Mouse (Mus musculus) Patski (cell line): ENCODE data around the gene Klrc1. TPM values are rescaled to one million over a fixed set of nuclear protein-coding genes. Genes with fewer than 3 reads are reported as not detected.
"Not testable (repeated sequence)": the region's sequence is repeated elsewhere in the genome, so short reads cannot be mapped to it uniquely, and the experiment has no call there.

Experiments used
- ATAC-seq: fragments of 100-300 bp; one replicate; pipeline ENCODE4 v1.8.0; 2021
- CTCF ChIA-PET: fragments of 350-600 bp; sonication (Branson Sonifier 250); formaldehyde crosslinking; loops from one replicate; lab custom pipeline; 2022; ENCODE audit warnings: inconsistent platforms; lab: Charles Lee
- POLR2A ChIA-PET: fragments of 350-600 bp; sonication (Branson Sonifier 250); formaldehyde crosslinking; loops from one replicate; lab custom pipeline; 2022; ENCODE audit warnings: antibody characterized with exemption, inconsistent platforms; lab: Charles Lee
- DNase-seq: peaks from one replicate; pipeline ENCODE4 v3.0.0-alpha.2; 2011; ENCODE audit warnings: low read depth, low spot score
- H3K27me3 ChIP-seq: fragments of 371-371 bp; one replicate; pipeline ENCODE4 v1.5.1; 2021
- CTCF ChIP-seq: fragments of 100-300 bp; IDR thresholded peaks from one replicate; pipeline ENCODE4 v1.5.1; 2021
- in situ Hi-C: fragments of 300-500 bp; cut with MboI; formaldehyde crosslinking; loops from 3 replicates; pipeline ENCODE4 v1.11.1; 2018; ENCODE audit warnings: low pct_unique_long_range_greater_than_20kb, mixed read lengths
- polyA plus RNA-seq: library from polyadenylated mRNA; unstranded; gene quantifications from one replicate; pipeline ENCODE4 v1.2.3, GENCODE M21; 2021

Gene Klrc1
- not detected for polyA plus RNA-seq

DNA sequence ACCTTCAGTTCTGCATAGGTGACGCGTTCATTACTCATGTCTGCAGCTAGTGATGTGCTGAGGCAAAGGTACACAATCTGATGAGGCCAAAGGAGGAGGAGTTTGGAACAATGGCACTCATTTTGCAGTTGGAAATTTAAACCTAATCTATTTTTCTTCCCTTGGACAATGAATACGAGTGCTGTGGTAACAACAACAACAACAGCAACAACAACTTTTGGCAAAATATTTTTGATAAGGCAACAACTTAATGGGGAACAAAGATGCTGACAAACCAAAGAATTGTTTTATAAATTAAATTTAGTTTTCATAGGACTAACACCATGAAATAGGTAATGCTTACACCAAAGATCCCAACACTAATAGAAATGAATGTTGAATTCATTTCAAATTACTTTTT lies at the start of gene Klrc1:
Klrc1 (minus strand) TSS at position 101 of the 400 bp plus-strand sequence.
- TF ChIP-seq CTCF = no peak
- ATAC-seq (no peak), DNase-seq (no peak)
- H3K27me3 ChIP-seq = no peaks in the 10 kb centered on the region
- in situ Hi-C loops = no loop called here
- ChIA-PET CTCF (no interaction called here), POLR2A (no interaction called here)

DNA sequence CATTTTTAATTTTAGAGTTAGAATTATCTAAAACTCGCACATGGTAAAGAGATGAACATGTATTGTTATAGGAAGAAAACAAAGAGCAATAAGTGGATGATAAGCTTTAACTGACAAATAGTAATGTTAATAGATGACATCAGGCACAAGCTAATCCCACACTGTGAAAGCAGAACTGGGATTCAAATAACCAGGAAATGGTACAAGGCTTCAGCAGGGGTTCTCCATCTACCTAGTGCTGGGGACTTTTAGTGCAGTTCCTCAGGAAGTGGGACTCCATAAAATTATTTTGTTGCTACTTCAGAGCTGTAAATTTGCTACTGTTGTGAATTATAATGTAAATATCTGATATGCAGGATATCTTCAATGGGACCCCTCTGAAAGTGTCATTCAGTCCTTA lies 48.5 kb upstream of the Klrc1 start:
- in situ Hi-C loops = no loop called here
- ChIA-PET CTCF (no interaction called here), POLR2A (no interaction called here)
- peaks cover 4% of the 10 kb centered on the region for H3K27me3 ChIP-seq
- no peak for TF ChIP-seq CTCF
- DNase-seq (no peak), ATAC-seq (no peak)

DNA sequence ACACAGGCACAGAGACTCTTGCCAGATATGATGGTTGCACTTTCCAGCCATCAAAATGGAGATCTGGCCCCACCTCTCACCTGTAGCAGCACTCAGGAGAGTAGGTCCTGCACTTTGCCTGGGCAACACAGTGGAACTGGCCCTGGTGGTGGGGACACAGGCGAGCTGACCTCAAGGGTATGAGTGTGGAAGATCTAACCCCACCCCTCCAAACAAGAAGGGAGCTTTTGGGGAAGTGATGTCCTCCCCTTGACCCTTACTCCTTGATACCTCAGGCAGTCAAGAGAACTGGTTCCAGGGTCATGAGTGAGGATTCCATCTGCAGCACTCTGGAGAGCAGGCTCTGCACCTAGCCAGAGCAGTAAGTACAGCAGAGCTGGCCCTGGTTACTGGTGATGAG lies 42.6 kb upstream of the Klrc1 start:
- TF ChIP-seq CTCF = no peak
- DNase-seq = no peak
- POLR2A ChIA-PET = no interaction called here
- no peak for ATAC-seq
- CTCF ChIA-PET = no interaction called here
- in situ Hi-C loops = no loop called here
- peaks cover 4% of the 10 kb centered on the region for H3K27me3 ChIP-seq

DNA sequence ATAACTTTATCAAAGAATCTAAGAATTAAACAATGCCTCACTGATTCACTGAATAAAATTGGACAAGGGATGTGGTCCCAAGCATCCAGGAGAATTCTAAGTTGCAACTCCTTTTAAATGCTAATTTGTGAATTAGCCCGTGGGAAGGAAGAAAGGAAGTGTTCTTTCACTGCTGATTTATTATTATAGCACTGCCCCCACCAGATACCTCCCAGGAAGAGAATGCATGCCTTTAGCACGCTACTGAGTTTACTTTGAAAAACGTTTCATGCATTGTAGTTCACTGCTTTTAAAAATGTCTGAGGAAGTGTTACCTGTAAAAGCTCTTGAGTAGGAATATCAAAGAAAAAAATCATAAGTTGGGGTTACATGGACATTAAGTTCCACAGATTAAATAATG lies 41.7 kb upstream of the Klrc1 start:
- CTCF ChIA-PET = no interaction called here
- peaks cover 4% of the 10 kb centered on the region for H3K27me3 ChIP-seq
- POLR2A ChIA-PET = no interaction called here
- DNase-seq (no peak), ATAC-seq (no peak)
- in situ Hi-C loops = no loop called here
- TF ChIP-seq CTCF = no peak

DNA sequence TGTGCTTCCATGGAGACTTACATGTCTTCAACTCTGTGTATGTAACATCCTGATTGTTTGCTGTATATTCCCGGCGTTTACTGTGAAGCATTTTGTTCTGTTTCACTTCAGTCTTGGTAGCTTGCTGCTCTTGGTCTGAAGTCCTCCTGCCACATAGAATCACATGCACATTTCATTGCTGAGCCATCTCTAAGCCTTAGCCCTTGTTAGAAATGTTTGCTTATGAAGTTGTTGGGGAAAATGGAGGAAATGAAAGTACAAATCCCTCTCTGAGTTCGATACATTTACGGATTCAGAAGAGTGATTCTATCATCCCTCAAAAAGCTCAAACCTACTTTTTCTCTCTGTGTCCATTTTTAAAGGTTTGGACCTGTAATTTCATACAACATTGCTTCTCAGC lies 38.3 kb upstream of the Klrc1 start, which contains the start of gene Klri1:
Klri1 (minus strand) TSS at position 101 of the 400 bp plus-strand sequence.
- POLR2A ChIA-PET = no interaction called here
- no peak for ATAC-seq
- no peaks in the 10 kb centered on the region for H3K27me3 ChIP-seq
- TF ChIP-seq CTCF = no peak
- CTCF ChIA-PET = no interaction called here
- in situ Hi-C loops = no loop called here
- DNase-seq = no peak

DNA sequence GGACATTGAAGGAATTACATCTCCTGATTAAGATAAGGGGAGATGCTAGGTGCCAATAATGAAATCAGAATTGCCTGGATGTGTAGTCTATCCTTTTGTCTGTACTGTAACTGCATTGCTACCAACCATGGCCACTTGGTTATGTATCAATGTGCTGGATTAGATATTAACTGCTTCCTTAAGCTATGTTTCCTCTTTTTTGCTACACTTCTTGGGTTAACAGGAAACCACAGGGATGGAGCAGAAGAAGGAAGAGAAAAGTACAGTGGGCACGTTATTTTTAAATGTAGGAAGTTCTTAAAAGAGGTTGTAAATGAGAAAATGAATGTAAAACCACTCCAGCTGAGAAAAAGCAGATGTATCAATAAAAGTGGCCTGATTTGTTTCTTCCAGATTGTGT lies 34.8 kb upstream of the Klrc1 start:
- CTCF ChIA-PET = interaction anchor here (1.2 kb wide), 1 partner anchor 41 kb away, joined by 3 read pairs; no protein-coding TSS in a partner anchor
- DNase-seq = no peak
- no peak for TF ChIP-seq CTCF
- no peaks in the 10 kb centered on the region for H3K27me3 ChIP-seq
- in situ Hi-C loops = no loop called here
- POLR2A ChIA-PET = no interaction called here
- ATAC-seq = no peak

DNA sequence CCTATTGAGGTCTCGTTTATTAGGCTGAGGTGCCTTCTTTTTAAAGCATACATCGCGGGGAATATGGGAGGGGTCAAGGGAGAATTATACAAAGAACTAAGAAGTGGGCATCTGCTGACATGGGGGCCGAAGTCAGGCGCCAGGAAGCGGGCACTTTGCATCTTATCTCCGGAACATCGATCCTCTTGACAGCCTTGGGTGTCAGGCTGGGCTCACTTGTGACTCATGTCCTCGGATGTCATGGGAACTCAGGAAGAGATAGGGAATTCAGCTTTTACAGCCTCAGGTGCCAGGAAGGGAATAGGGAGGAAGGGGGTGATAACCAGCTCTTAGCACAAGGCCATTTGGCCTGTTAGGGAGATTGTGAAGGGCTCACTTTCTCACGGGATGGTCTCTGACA lies 12.7 kb upstream of the Klrc1 start:
- DNase-seq, H3K27me3 ChIP-seq, POLR2A ChIA-PET, in situ Hi-C loops, CTCF ChIA-PET, ATAC-seq: not testable (repeated sequence)

DNA sequence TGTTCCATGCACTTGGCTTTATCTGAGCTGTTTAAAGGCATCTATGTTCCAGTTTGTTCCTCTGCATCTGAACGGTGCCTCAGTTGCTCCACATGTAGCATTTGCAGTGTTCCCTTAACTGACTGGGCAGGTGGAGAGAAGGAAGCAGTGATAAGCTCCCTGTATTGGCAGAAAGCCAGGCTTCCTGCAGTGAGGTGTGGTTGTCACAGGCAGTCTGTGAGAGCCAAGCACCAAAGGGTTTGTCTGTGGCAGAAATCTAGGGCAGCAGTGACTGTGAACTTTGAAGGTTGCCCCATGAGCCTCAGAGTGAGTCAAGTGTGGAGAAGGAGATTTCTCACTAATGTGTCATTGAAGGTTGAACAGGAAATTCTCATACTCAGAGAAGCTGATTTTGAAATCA lies 1.6 kb upstream of the Klrc1 start:
- TF ChIP-seq CTCF = no peak
- H3K27me3 ChIP-seq = no peaks in the 10 kb centered on the region
- ChIA-PET CTCF (no interaction called here), POLR2A (no interaction called here)
- DNase-seq (no peak), ATAC-seq (no peak)
- in situ Hi-C loops = no loop called here

DNA sequence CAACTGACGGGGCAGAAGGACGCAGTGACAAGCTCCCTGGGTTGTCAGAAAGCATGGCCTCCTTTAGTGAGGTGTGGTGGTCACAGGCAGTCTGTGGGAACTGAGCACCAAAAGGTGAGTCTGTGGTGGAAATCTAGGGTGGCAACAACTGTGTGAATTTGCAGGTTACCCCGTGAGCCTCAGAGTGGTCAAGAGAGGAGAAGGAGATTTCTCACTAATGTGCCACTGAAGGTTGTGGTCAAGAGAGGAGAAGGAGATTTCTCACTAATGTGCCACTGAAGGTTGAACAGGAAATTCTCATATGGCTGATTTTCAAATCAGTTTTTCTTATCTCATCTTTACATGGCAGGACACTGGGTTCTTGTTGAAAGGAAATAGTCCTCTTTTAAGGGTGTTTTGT lies 17.5 kb downstream of the Klrc1 start:
- CTCF ChIA-PET, DNase-seq, in situ Hi-C loops, ATAC-seq, POLR2A ChIA-PET, H3K27me3 ChIP-seq: not testable (repeated sequence)

DNA sequence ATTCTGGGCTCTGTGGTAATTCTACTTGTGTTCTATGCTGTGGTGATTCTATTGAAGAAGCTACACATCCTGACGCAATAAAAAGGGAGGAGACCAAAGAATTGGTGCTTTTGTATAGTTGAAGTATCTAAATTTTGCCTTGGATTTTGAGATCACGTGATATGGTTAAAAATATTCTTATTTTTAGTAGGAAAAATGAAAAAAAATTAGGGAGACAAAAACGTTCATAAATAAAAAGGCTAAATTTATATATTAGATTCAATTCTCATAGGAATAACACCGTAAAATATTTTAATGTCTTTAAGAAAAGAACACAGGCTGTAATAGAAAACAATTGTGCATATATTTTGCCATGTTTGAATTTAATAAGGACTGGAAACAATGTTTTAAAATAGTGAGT lies 18.2 kb downstream of the Klrc1 start, which contains the start of gene Klrc2:
Klrc2 (minus strand) TSS at position 101 of the 400 bp plus-strand sequence.
- H3K27me3 ChIP-seq, POLR2A ChIA-PET, ATAC-seq, CTCF ChIA-PET, in situ Hi-C loops, DNase-seq: not testable (repeated sequence)

DNA sequence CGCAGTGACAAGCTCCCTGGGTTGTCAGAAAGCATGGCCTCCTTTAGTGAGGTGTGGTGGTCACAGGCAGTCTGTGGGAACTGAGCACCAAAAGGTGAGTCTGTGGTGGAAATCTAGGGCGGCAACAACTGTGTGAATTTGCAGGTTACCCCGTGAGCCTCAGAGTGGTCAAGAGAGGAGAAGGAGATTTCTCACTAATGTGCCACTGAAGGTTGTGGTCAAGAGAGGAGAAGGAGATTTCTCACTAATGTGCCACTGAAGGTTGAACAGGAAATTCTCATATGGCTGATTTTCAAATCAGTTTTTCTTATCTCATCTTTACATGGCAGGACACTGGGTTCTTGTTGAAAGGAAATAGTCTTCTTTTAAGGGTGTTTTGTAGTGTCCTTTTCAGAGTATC lies 34.7 kb downstream of the Klrc1 start:
- ATAC-seq = not testable (repeated sequence)

DNA sequence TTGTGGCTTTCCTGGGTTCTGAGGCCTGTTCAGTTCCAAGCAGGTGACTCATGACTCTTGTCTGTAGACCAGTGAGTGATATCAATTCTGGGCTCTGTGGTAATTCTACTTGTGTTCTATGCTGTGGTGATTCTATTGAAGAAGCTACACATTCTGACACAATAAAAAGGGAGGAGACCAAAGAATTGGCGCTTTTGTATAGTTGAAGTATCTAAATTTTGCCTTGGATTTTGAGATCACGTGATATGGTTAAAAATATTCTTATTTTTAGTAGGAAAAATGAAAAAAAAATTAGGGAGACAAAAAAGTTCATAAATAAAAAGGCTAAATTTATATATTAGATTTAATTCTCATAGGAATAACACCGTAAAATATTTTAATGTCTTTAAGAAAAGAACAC lies 35.5 kb downstream of the Klrc1 start, which contains the start of gene Klrc3:
Klrc3 (minus strand) TSS at position 101 of the 400 bp plus-strand sequence.
- H3K27me3 ChIP-seq, in situ Hi-C loops, ATAC-seq, POLR2A ChIA-PET, CTCF ChIA-PET, DNase-seq: not testable (repeated sequence)

More for the DNA sequence above, 34.7 kb downstream of the Klrc1 start:
- in situ Hi-C loops, CTCF ChIA-PET, POLR2A ChIA-PET, H3K27me3 ChIP-seq, DNase-seq: not testable (repeated sequence)

DNA sequence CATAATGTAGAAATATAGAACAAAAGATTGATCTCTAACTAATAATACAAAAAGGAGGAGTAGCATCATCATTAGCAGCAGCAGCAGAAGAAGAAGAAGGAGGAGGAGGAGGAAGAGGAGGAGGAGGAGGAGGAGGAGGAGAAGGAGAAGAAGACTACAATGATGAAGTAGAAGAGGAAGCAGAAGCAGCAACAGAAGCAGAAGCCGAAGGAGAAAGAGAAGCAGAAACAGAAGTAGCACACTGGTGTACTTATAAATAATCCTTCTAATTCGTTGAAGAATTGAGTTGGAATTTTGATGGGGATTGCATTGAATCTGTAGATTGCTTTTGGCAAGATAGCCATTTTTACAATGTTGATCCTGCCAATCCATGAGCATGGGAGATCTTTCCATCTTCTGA lies 47.7 kb downstream of the Klrc1 start:
- H3K27me3 ChIP-seq, ATAC-seq, POLR2A ChIA-PET, CTCF ChIA-PET, DNase-seq, in situ Hi-C loops: not testable (repeated sequence)
